Mouse (Mus musculus): ENCODE measurements around the gene Fbxl21.

Fbxl21 gene

GRCm38 (mm10) chr13:56516311-56516710 is 6.0 kb upstream of the Fbxl21 start:
- no peak for DNase-seq (ENCODE audit: low read depth, low spot score)
- H3K27me3 ChIP-seq (ENCODE audit: control insufficient read depth, insufficient read depth, low read length, poor library complexity, severe bottlenecking): no peaks in the 10 kb centered on the region
- H3K36me3 ChIP-seq (ENCODE audit: control insufficient read depth, insufficient read depth, low read length, poor library complexity, severe bottlenecking): no peaks in the 10 kb centered on the region

DNA sequence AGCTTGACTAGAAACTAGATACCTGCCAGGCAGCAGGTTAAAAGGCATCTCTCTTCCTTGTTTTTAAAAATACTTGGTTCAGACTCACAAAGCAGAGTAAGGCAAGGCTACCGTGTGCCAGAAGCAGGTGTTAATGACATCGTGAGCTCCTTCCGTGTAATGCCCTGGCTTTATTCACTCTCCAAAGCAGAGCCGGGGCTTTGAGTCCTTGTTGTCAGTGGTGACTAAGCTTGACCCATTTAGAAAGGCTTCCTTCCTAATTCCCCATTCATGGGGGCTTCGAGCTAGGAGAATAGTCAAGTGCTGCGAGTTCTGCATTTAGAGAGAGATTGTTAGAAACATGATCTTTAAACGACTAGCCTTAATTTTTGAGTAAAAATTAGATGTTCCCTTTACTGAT is 5.5 kb upstream of the Fbxl21 start:
- H3K36me3 ChIP-seq (ENCODE audit: control insufficient read depth, insufficient read depth, low read length, poor library complexity, severe bottlenecking): no peaks in the 10 kb centered on the region
- no peak for DNase-seq (ENCODE audit: low read depth, low spot score)
- no peaks in the 10 kb centered on the region for H3K27me3 ChIP-seq (ENCODE audit: control insufficient read depth, insufficient read depth, low read length, poor library complexity, severe bottlenecking)

- H3K27me3 ChIP-seq (ENCODE audit: control insufficient read depth, insufficient read depth, low read length, poor library complexity, severe bottlenecking): no peaks in the 10 kb centered on the region
- DNase-seq (ENCODE audit: low read depth, low spot score): no peak
Measured at GRCm38 (mm10) chr13:56522821-56523167, 522 bp downstream of the Fbxl21 start.

GRCm38 (mm10) chr13:56526871-56527270 is 4.6 kb downstream of the Fbxl21 start:
- Histone ChIP-seq H3K36me3 (ENCODE audit: control insufficient read depth, insufficient read depth, low read length, poor library complexity, severe bottlenecking) (no peaks in the 10 kb centered on the region), H3K27me3 (ENCODE audit: control insufficient read depth, insufficient read depth, low read length, poor library complexity, severe bottlenecking) (no peaks in the 10 kb centered on the region)
- no peak for DNase-seq (ENCODE audit: low read depth, low spot score)

More at GRCm38 (mm10) chr13:56522821-56523167, 522 bp downstream of the Fbxl21 start:
- H3K36me3 ChIP-seq (ENCODE audit: control insufficient read depth, insufficient read depth, low read length, poor library complexity, severe bottlenecking): no peaks in the 10 kb centered on the region

DNA sequence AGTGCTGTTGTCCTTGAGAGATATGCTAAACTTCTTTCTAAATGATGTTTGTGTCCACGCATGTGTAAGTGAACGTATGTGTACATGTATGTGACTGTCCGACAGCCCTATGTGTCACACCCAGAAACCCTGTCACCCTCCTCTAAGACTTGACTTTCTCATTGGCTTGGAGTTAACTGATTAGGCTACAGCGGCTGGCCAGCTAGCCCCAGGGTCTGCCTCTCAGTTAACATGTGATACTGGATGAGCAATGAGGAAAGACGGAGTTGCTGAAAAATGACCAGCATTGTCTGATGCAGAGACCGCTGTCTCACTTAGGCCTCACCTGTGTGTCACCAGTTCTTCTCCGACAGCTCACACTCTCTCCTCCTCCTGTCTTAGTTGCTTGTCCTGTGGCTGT is 5.6 kb downstream of the Fbxl21 start:
- Histone ChIP-seq H3K27me3 (ENCODE audit: control insufficient read depth, insufficient read depth, low read length, poor library complexity, severe bottlenecking) (no peaks in the 10 kb centered on the region), H3K36me3 (ENCODE audit: control insufficient read depth, insufficient read depth, low read length, poor library complexity, severe bottlenecking) (no peaks in the 10 kb centered on the region)
- no peak for DNase-seq (ENCODE audit: low read depth, low spot score)

DNA sequence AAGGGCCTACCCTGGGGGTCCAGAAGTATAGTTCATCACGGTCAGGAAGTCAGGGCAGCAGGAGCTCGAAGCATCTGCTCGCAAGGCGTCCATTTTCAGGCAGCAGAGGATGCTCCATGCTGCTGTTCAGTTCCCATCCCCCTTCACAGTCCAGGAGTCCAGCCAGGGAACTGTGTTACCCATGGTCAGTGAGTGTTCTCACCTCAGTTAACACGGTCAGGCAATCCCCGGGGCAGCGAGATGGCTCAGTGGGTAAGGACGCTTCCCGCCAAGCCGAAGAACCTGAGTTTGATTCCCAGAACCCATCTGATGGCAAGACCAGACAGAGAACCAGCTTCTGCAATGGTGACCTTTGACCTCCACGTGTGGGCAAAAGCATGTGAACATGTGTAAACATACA is 6.0 kb downstream of the Fbxl21 start:
- DNase-seq (ENCODE audit: low read depth, low spot score): no peak

GRCm38 (mm10) chr13:56529031-56529430 is 6.8 kb downstream of the Fbxl21 start:
- DNase-seq (ENCODE audit: low read depth, low spot score): no peak
- H3K27me3 ChIP-seq (ENCODE audit: control insufficient read depth, insufficient read depth, low read length, poor library complexity, severe bottlenecking): no peaks in the 10 kb centered on the region
- no peaks in the 10 kb centered on the region for H3K36me3 ChIP-seq (ENCODE audit: control insufficient read depth, insufficient read depth, low read length, poor library complexity, severe bottlenecking)

More for the DNA sequence above, 6.0 kb downstream of the Fbxl21 start:
- Histone ChIP-seq H3K27me3 (ENCODE audit: control insufficient read depth, insufficient read depth, low read length, poor library complexity, severe bottlenecking) (no peaks in the 10 kb centered on the region), H3K36me3 (ENCODE audit: control insufficient read depth, insufficient read depth, low read length, poor library complexity, severe bottlenecking) (no peaks in the 10 kb centered on the region)

DNA sequence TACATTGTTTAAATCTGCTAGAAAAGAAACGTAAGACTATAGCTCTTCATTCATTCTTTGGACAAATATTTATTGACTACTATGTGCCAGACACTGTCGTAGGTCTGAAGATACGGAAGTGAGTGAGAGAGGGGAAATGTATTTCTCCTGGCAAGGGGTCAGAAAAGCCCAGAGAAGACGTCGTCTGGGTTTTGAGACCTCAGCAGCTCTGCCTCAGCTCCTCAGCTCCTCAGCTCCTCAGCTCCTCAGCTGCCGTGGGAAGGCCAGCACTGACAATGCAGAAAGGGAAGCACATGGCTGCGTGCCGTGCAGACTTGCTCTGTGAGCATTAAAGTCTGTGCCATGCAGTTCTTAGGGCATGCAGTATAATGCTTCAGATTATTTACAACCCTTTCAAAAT is 7.4 kb downstream of the Fbxl21 start:
- H3K36me3 ChIP-seq (ENCODE audit: control insufficient read depth, insufficient read depth, low read length, poor library complexity, severe bottlenecking): no peaks in the 10 kb centered on the region
- DNase-seq (ENCODE audit: low read depth, low spot score): no peak

DNA sequence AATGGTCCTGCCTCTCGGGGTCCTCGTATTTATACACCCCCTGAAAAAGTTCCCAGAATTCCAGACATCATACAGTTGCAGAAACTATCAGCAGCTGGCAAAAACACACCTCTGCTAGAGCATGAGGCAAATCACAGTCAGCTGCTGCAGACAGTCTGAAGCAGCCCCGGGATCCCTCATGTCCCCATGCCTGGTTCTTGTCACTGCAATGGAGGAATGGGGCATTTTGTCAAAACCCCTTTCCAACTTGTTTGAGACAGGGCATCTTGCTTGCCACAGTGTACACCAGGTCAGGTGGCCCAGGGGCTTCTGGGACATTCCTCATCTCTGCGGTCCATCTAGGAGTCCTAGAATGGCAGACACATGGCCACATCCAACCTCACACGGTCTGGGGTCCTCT is 12.7 kb downstream of the Fbxl21 start:
- no peak for DNase-seq (ENCODE audit: low read depth, low spot score)
- no peaks in the 10 kb centered on the region for H3K27me3 ChIP-seq (ENCODE audit: control insufficient read depth, insufficient read depth, low read length, poor library complexity, severe bottlenecking)

More for the DNA sequence above, 7.4 kb downstream of the Fbxl21 start:
- H3K27me3 ChIP-seq (ENCODE audit: control insufficient read depth, insufficient read depth, low read length, poor library complexity, severe bottlenecking): no peaks in the 10 kb centered on the region

GRCm38 (mm10) chr13:56535570-56535969 is 13.3 kb downstream of the Fbxl21 start:
- DNase-seq (ENCODE audit: low read depth, low spot score): no peak
- no peaks in the 10 kb centered on the region for H3K27me3 ChIP-seq (ENCODE audit: control insufficient read depth, insufficient read depth, low read length, poor library complexity, severe bottlenecking)
- no peaks in the 10 kb centered on the region for H3K36me3 ChIP-seq (ENCODE audit: control insufficient read depth, insufficient read depth, low read length, poor library complexity, severe bottlenecking)

More for the DNA sequence above, 12.7 kb downstream of the Fbxl21 start:
- no peaks in the 10 kb centered on the region for H3K36me3 ChIP-seq (ENCODE audit: control insufficient read depth, insufficient read depth, low read length, poor library complexity, severe bottlenecking)

DNA sequence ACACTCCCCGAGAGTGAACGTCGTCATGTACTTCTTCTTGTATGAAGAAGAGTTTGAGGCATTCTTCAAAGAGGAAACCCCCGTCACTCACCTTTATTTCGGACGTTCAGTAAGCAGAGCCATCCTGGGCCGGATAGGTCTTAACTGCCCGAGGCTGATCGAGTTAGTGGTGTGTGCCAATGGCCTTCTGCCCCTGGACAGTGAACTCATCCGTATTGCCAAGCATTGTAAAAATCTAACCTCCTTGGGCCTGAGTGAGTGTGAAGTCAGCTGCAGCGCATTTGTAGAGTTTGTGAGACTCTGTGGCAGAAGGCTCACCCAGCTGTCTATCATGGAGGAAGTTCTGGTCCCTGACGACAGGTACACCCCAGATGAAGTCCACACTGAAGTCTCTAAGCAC is 14.8 kb downstream of the Fbxl21 start:
- Histone ChIP-seq H3K27me3 (ENCODE audit: control insufficient read depth, insufficient read depth, low read length, poor library complexity, severe bottlenecking) (no peaks in the 10 kb centered on the region), H3K36me3 (ENCODE audit: control insufficient read depth, insufficient read depth, low read length, poor library complexity, severe bottlenecking) (no peaks in the 10 kb centered on the region)
- no peak for DNase-seq (ENCODE audit: low read depth, low spot score)

DNA sequence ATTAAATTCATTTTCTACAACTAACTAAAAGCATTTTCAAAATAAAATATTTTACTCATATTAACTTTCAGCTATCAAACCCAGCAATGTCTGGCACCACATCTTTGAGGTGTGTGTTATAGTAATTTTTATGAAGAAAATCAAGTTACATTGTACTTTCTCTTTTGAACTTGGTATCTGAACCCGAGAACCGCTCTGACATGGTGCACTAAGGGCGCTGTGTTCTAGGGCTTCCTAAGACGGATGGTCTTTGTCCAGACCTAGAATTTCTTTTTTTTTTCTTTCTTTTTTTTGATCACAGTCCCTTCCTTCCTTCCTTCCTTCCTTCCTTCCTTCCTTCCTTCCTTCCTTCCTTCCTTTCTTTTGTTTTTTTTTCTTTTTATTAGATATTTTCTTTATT is 17.6 kb downstream of the Fbxl21 start:
- DNase-seq (ENCODE audit: low read depth, low spot score): no peak
- no peaks in the 10 kb centered on the region for H3K27me3 ChIP-seq (ENCODE audit: control insufficient read depth, insufficient read depth, low read length, poor library complexity, severe bottlenecking)

DNA sequence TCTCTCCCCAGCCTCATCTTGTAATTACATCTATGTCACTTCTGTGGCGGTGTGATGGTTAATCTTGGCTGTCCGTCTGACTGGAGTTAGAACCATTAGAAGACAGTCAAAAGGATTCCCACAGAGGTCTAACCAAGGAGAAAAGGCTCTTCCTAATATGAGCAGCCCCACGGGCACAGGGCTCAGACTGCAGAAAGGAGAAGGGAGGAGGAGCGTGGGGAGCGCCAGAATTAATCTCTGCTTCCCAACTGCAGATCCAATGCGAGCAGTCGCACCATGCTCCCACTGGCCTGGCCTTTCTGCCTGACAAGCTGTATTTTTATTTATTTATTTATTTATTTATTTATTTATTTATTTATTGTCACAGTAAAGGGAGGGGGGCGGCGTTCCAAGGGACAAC is 21.5 kb downstream of the Fbxl21 start:
- Histone ChIP-seq H3K27me3 (ENCODE audit: control insufficient read depth, insufficient read depth, low read length, poor library complexity, severe bottlenecking) (no peaks in the 10 kb centered on the region), H3K36me3 (ENCODE audit: control insufficient read depth, insufficient read depth, low read length, poor library complexity, severe bottlenecking) (no peaks in the 10 kb centered on the region)
- DNase-seq (ENCODE audit: low read depth, low spot score): no peak

More for the DNA sequence above, 17.6 kb downstream of the Fbxl21 start:
- no peaks in the 10 kb centered on the region for H3K36me3 ChIP-seq (ENCODE audit: control insufficient read depth, insufficient read depth, low read length, poor library complexity, severe bottlenecking)

DNA sequence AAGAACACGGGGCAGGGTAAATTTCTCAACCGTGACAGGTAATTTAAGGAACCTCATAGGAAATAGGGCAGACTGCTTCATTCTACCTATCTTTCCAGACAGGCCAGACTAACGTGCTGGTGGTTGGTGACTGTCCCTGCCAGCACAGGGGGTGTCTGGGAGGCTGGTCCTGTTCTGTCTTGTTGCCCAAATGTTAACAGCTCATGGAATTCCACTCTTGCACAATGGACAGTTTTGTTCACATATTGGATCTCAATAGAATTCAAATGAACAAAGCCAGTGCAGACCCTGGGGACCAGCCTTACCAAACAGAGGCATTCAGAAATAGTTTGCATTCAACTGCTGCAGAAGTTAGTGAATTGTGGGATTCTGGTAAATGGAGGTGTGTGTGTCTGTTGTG is 22.7 kb downstream of the Fbxl21 start:
- H3K27me3 ChIP-seq (ENCODE audit: control insufficient read depth, insufficient read depth, low read length, poor library complexity, severe bottlenecking): no peaks in the 10 kb centered on the region
- no peak for DNase-seq (ENCODE audit: low read depth, low spot score)
- no peaks in the 10 kb centered on the region for H3K36me3 ChIP-seq (ENCODE audit: control insufficient read depth, insufficient read depth, low read length, poor library complexity, severe bottlenecking)

DNA sequence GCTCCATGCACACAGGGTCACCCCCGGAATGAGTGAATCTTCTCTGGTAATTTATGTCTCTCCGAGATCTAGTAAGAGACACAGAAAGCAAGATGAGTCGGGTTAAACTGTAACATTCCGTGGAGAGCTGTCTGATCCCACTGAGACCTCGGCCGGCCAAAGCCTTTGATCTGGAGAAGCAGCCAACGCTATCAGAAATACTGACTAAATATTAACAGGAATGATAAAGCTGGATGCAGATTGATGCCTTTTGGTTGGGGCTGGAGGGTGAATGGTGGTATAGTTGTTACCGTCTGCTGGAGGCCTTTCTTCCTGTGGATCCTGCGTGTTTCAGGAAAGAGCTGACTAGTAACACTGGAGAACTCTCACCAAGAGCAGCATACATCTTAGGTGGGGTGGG is 26.1 kb downstream of the Fbxl21 start, which contains the start of gene Lect2:
TSS of gene Lect2 (minus strand) at position 102 of the 400 bp plus-strand sequence.
- Histone ChIP-seq H3K27me3 (ENCODE audit: control insufficient read depth, insufficient read depth, low read length, poor library complexity, severe bottlenecking) (no peaks in the 10 kb centered on the region), H3K36me3 (ENCODE audit: control insufficient read depth, insufficient read depth, low read length, poor library complexity, severe bottlenecking) (no peaks in the 10 kb centered on the region)
- DNase-seq (ENCODE audit: low read depth, low spot score): no peak

DNA sequence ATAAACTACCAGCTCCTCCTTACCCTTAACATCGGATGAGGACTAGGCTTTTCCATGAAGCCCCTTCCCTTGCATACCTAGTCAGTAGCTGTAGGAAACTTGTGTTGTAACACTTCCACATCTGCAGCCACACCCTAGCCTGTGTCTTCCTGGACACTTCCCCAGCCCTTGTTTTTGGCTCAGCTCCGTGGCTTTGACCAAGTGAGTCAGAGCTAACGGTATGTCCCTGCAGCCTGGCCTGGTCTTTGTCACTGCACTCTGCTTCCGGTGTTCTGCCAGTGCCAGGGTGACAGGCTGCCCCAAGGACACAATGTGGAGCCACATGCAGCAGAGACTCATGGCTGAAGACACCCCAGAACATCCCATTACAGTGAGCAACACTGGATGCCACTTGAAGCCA is 27.1 kb downstream of the Fbxl21 start:
- H3K36me3 ChIP-seq (ENCODE audit: control insufficient read depth, insufficient read depth, low read length, poor library complexity, severe bottlenecking): no peaks in the 10 kb centered on the region
- no peaks in the 10 kb centered on the region for H3K27me3 ChIP-seq (ENCODE audit: control insufficient read depth, insufficient read depth, low read length, poor library complexity, severe bottlenecking)
- DNase-seq (ENCODE audit: low read depth, low spot score): no peak

Measured in splenic B cell, adult 2 months (primary cell).